Mouse (Mus musculus): ENCODE data around the gene Mpi.

DNA sequence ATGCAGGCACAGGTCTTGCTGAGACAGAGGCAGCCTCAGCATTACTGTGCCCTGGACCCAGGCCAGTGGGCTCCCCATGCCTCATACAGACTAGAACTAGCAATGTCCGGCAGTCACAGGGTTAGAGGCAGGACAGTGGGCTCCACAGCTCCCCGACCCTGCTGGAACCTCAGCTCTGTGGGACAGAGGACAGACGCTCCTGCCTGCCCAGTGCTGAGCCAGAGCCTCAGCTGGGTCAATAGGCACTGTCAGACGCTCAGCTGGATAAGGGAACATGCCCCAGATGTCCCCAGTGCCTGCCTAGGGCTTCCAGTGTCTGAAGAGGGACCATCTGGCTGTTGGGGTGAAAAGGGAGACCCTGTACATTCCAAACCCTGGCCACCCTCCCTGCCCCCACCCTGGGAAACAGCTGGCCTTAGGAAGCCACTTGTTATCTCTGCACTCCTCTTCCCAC lies 45.4 kb upstream of the Mpi start:
- TF ChIP-seq POLR2A (IDR thresholded peaks at IDR 0.05; ENCODE audit: insufficient read length, low read depth), result no peak
- no peak for TF ChIP-seq MAX (IDR thresholded peaks at IDR 0.05; ENCODE audit: low read depth)
- no peak for TF ChIP-seq TCF12 (IDR thresholded peaks at IDR 0.05; ENCODE audit: insufficient read depth, poor library complexity, severe bottlenecking)
- no peak for TF ChIP-seq CEBPB (IDR thresholded peaks at IDR 0.05; ENCODE audit: insufficient read depth, poor library complexity, severe bottlenecking)
- TF ChIP-seq MYOD1 (IDR thresholded peaks at IDR 0.05; ENCODE audit: control insufficient read depth in 1 of 3, insufficient read length in 2 of 3, low read depth in 2 of 3), result peak in 2 of 3 experiments; percentile 59 to 71
- TF ChIP-seq USF1 (IDR thresholded peaks at IDR 0.05; ENCODE audit: low read depth), result no peak
- TF ChIP-seq MYOG (IDR thresholded peaks at IDR 0.05; ENCODE audit: control insufficient read depth in 1 of 3, insufficient read depth in 1 of 3, insufficient read length in 2 of 3, low read depth in 2 of 3), result peak in 2 of 3 experiments; percentile 28 to 82
- TF ChIP-seq POLR2AphosphoS2 (IDR thresholded peaks at IDR 0.05; ENCODE audit: insufficient read length, low read depth), result peak; percentile 79
- no peak for TF ChIP-seq E2F4 (IDR thresholded peaks at IDR 0.05; ENCODE audit: insufficient read depth)
- TF ChIP-seq TCF3 (IDR thresholded peaks at IDR 0.05; ENCODE audit: insufficient read length, low read depth), result no peak
- TF ChIP-seq REST (IDR thresholded peaks at IDR 0.05; ENCODE audit: insufficient read depth, insufficient read length), result no peak

Measured in myocyte (in vitro differentiated cells).